Mouse (Mus musculus): ENCODE results near the gene Nphs2.

The Nphs2 gene

GRCm38 (mm10) chr1:156365740-156366139, 55.2 kb downstream of the Nphs2 start, which contains the start of gene Gm2000:
TSS of gene Gm2000 (plus strand) at chr1:156366040.
- no peak for DNase-seq (ENCODE audit: low read depth)

Measured in NIH3T3 (cell line).